Mouse (Mus musculus) kidney, embryonic 15.5 days (tissue): ENCODE measurements at regions not wholly inside any gene's neighbourhood (a gene's known extent, or its start where the extent isn't known, plus 50 kb on each side); places are given as distances from the start of the nearest gene placed in this dataset.

Experiments
- ATAC-seq: fragments of 200-750 bp; cut with Nextera tagmentation; replicated peaks from 2 replicates; pipeline ENCODE4 v1.8.0; 2017; ENCODE audit warnings: moderate TSS enrichment; ENCODE audit not compliant: low FRiP score
- H3K27ac ChIP-seq: fragments of 300-500 bp; sonication (generic); 2 replicates; pipeline ENCODE4 v1.5.1; 2015; ENCODE audit warnings: mild to moderate bottlenecking, inconsistent platforms
- H3K27me3 ChIP-seq: fragments of 300-500 bp; sonication (generic); 2 replicates; pipeline ENCODE4 v1.6.1; 2015; ENCODE audit warnings: inconsistent platforms
- H3K36me3 ChIP-seq: fragments of 300-500 bp; sonication (generic); 2 replicates; pipeline ENCODE4 v1.6.1; 2015; ENCODE audit warnings: inconsistent platforms
- H3K4me1 ChIP-seq: fragments of 300-500 bp; sonication (generic); 2 replicates; pipeline ENCODE4 v1.6.1; 2015; ENCODE audit warnings: inconsistent platforms
- H3K4me2 ChIP-seq: fragments of 300-500 bp; sonication (generic); 2 replicates; pipeline ENCODE4 v1.6.1; 2015; ENCODE audit warnings: moderate library complexity, mild to moderate bottlenecking, inconsistent platforms
- H3K4me3 ChIP-seq: fragments of 300-500 bp; sonication (generic); replicated peaks from 2 replicates; pipeline ENCODE4 v1.5.1; 2015; ENCODE audit warnings: mild to moderate bottlenecking, inconsistent platforms
- H3K9ac ChIP-seq: fragments of 300-500 bp; sonication (generic); 2 replicates; pipeline ENCODE4 v1.6.1; 2015; ENCODE audit warnings: mild to moderate bottlenecking, inconsistent platforms
- H3K9me3 ChIP-seq: fragments of 300-500 bp; sonication (generic); replicated peaks from 2 replicates; pipeline ENCODE4 v1.6.1; 2016; ENCODE audit warnings: inconsistent platforms
- WGBS: fragments of 180-500 bp; shearing (Covaris S2); methylation state at CpG from one replicate; pipeline ENCODE4 v1.1.7; 2015; ENCODE audit warnings: mixed read lengths; 5-methylcytosine and 5-hydroxymethylcytosine counted together

GRCm38 (mm10) chr2:100088614-100089013 is 1421.5 kb upstream of the Gm10800 start:
- H3K4me2 ChIP-seq: no peak overlapping the region
- 42% methylated on average over 4 of the region's 4 CpGs for WGBS
- no peak overlapping the region for H3K27ac ChIP-seq
- peak; percentile 64 for ATAC-seq
- H3K36me3 ChIP-seq: no peaks in the 10 kb centered on the region
- H3K4me1 ChIP-seq: no peaks in the 10 kb centered on the region
- no peaks in the 10 kb centered on the region for H3K9me3 ChIP-seq
- H3K4me3 ChIP-seq: no peak overlapping the region
- no peak overlapping the region for H3K9ac ChIP-seq
- H3K27me3 ChIP-seq: no peaks in the 10 kb centered on the region

- Histone ChIP-seq H3K27me3 (no peaks in the 10 kb centered on the region), H3K4me1 (no peaks in the 10 kb centered on the region), H3K4me3 (no peak overlapping the region), H3K4me2 (no peak overlapping the region), H3K9ac (no peak overlapping the region), H3K9me3 (no peaks in the 10 kb centered on the region), H3K36me3 (no peaks in the 10 kb centered on the region), H3K27ac (no peak overlapping the region)
- no peak for ATAC-seq
- WGBS: 45% methylated on average over 1 of the region's 1 CpGs
Observed at GRCm38 (mm10) chr2:100077185-100077584, 1410.1 kb upstream of the Gm10800 start.
